Mouse (Mus musculus) thymus, adult 2 months (tissue): Measurements from ENCODE around the gene Gm20489.

Experiments
- CTCF ChIP-seq: fragments of 200-500 bp; IDR thresholded peaks from 2 replicates; pipeline ENCODE4 v1.5.1; 2012; ENCODE audit warnings: mild to moderate bottlenecking, control low read depth, low read length, moderate library complexity, borderline replicate concordance; ENCODE audit not compliant: control insufficient read depth, poor library complexity, insufficient read depth; ENCODE audit errors: extremely low read depth
- POLR2A ChIP-seq: fragments of 200-500 bp; IDR thresholded peaks from 2 replicates; pipeline ENCODE4 v1.6.1; 2012; ENCODE audit warnings: mild to moderate bottlenecking, low read length, control low read depth, moderate library complexity; ENCODE audit not compliant: control insufficient read depth, poor library complexity, insufficient read depth; ENCODE audit errors: extremely low read depth

DNA sequence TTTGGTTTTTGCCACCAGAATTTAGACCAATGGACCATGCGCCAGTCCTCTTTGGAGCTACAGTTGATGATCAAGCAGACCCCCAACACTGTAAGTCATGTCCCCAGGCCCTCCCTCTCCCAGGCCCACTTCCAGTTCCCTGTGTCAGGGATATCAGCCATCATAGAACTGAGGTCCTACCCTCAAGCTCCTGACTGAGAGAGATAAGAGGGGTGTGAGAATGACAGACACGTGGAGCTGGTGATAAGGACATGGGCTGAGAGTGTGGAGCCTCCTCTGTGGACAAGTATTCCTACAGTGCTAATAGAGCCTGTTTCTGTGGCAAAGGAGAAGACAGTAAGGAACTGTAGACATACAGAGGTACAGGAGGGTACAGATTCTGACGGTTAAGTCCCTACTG, 18.7 kb upstream of the Gm20489 start:
- no peak for TF ChIP-seq POLR2A
- TF ChIP-seq CTCF = no peak
